Mouse (Mus musculus) limb, embryonic 14.5 days (tissue): ENCODE data around the gene Bmp2k. TPM values are rescaled to one million over a fixed set of nuclear protein-coding genes. Genes with fewer than 3 reads are reported as not detected.

Experiments
- ATAC-seq: fragments of 200-750 bp; cut with Nextera tagmentation; 2 replicates; pipeline ENCODE4 v1.8.0; 2017; ENCODE audit warnings: low read depth, moderate number of reproducible peaks, moderate TSS enrichment; ENCODE audit not compliant: low FRiP score
- DNase-seq: peaks from one replicate; pipeline ENCODE4 v3.0.0-alpha.2; 2015; ENCODE audit warnings: low spot score
- H3K27ac ChIP-seq: fragments of 300-500 bp; sonication (generic); replicated peaks from 2 replicates; pipeline ENCODE4 v1.5.1; 2014; ENCODE audit warnings: low read depth, mild to moderate bottlenecking, low read length, moderate library complexity, mixed read lengths
- H3K27me3 ChIP-seq: fragments of 300-500 bp; sonication (generic); 2 replicates; pipeline ENCODE4 v1.6.1; 2014; ENCODE audit warnings: low read length, mixed read lengths; ENCODE audit not compliant: control insufficient read depth, insufficient read depth
- H3K36me3 ChIP-seq: fragments of 300-500 bp; sonication (generic); 2 replicates; pipeline ENCODE4 v1.6.1; 2014; ENCODE audit warnings: mild to moderate bottlenecking, low read length, moderate library complexity, mixed read lengths; ENCODE audit not compliant: control insufficient read depth, insufficient read depth
- H3K4me1 ChIP-seq: fragments of 300-500 bp; sonication (generic); 2 replicates; pipeline ENCODE4 v1.6.1; 2014; ENCODE audit warnings: antibody characterized with exemption, low read length, mixed read lengths; ENCODE audit not compliant: control insufficient read depth, insufficient read depth
- H3K4me2 ChIP-seq: fragments of 300-500 bp; sonication (generic); replicated peaks from 2 replicates; pipeline ENCODE4 v1.6.1; 2014; ENCODE audit warnings: low read depth, mild to moderate bottlenecking, low read length, moderate library complexity; ENCODE audit not compliant: severe bottlenecking
- H3K4me3 ChIP-seq: fragments of 300-500 bp; sonication (generic); replicated peaks from 2 replicates; pipeline ENCODE4 v1.5.1; 2014; ENCODE audit warnings: low read length
- H3K9ac ChIP-seq: fragments of 300-500 bp; sonication (generic); 2 replicates; pipeline ENCODE4 v1.6.1; 2014; ENCODE audit warnings: mild to moderate bottlenecking, low read depth, low read length, moderate library complexity; ENCODE audit not compliant: severe bottlenecking
- H3K9me3 ChIP-seq: fragments of 300-500 bp; sonication (generic); 2 replicates; pipeline ENCODE4 v1.6.1; 2016; ENCODE audit warnings: low read length; ENCODE audit not compliant: control insufficient read depth
- POLR2A ChIP-seq: fragments of 200-500 bp; IDR thresholded peaks from 2 replicates; pipeline ENCODE4 v1.8.0; 2012; ENCODE audit warnings: inconsistent platforms, mild to moderate bottlenecking, moderate library complexity, borderline replicate concordance; ENCODE audit not compliant: insufficient read depth, insufficient read length; ENCODE audit errors: extremely low read depth
- WGBS: fragments of 180-500 bp; shearing (Covaris S2); extraction: QIAGEN DNeasy Blood & Tissue Kit; methylation state at CpG from one replicate; pipeline ENCODE4 v1.1.7; 2014; 5-methylcytosine and 5-hydroxymethylcytosine counted together
- polyA plus RNA-seq, 2 experiments: library from polyadenylated mRNA; depleted of rRNA in 1 of 2; stranded (reverse) in 1 of 2; unstranded in 1 of 2; fragments of >200 nt; fragmentation: Nextera tagmentation in 1 of 2; extraction: Ambion mirVana in 1 of 2; gene quantifications; 2 replicates each; pipeline versions ENCODE4 v1.2.1 to v1.2.3; 2012 to 2014

Gene Bmp2k
- polyA plus RNA-seq, 2 experiments: 5.1 to 10.1 TPM

DNA sequence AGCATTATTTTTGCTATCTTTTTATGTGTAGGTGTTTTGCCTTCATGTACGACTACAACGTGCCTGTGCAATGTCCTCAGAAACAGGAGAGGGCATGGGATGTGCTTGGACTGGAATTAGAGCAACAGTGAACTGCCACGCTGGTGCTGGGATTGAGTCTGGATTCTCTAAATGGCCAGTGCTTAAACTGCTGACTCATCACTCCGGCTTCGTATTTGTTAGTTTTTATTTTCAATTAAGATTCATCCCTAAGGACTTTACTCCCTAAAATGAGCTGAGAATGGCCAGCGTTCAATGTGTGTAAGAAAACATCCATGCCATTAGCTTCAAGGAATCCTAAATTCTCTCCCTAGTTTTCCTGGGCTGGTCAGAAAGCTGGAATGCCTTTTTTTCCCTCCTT is 129.8 kb downstream of the Bmp2k start:
- no peak overlapping the region for H3K9ac ChIP-seq
- H3K4me1 ChIP-seq: no peaks in the 10 kb centered on the region; the same call in 1 of the 2 replicates
- H3K27me3 ChIP-seq: no peaks in the 10 kb centered on the region; the same call in 1 of the 2 replicates
- no peaks in the 10 kb centered on the region for H3K36me3 ChIP-seq
- ATAC-seq (no peak), DNase-seq (no peak)
- no peak overlapping the region for H3K27ac ChIP-seq
- no peaks in the 10 kb centered on the region for H3K9me3 ChIP-seq
- H3K4me3 ChIP-seq: no peak overlapping the region
- H3K4me2 ChIP-seq: no peak overlapping the region
- TF ChIP-seq POLR2A: no peak
- 82% methylated on average over 6 of the region's 6 CpGs for WGBS

DNA sequence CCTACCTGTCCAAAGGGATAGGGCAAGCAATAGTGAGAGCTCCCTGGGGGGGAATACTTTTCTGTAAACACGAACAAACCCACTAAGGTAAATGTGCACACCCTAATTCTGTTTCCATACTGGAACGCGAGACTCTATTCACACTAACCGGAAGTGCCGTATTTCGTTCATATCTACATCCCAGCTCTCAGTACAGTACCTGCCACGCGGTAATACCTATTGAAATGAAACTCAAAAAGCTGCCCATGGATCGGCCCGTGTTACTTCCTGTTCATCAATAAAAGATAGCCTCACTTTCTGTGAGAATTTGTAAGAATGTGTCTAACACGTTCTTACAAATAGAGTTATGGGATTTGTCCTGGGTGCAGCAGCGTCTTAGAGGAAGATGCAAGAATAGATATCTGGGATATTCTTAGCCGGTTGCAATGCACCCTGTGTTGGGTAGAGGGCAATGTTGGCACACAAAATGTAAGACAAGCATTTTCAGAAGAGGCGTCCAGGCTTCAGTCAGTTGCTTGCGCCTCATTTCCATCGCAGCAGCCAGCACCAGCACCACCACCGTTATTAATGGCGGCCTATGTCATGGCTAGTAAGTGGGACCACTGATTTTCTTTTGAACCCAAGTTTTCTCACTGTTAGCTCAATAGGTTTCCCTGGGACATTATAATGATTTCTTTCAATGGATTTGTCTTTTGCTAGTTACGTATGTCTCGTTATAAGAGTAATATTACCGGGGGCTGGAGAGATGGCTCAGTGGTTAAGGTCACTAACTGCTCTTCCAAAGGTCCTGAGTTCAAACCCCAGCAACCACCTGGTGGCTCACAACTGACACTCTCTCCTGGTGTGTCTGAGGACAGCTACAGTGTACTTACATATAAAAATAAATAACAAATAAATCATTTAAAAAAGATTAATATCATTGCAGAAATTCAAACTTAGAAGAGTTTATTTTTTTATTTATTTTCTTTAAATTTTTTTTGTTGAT is 131.0 kb downstream of the Bmp2k start:
- Histone ChIP-seq H3K9ac (no peak overlapping the region), H3K9me3 (no peaks in the 10 kb centered on the region), H3K4me3 (no peak overlapping the region), H3K27ac (no peak overlapping the region), H3K4me2 (no peak overlapping the region), H3K4me1 (no peaks in the 10 kb centered on the region; the same call in 1 of the 2 replicates), H3K36me3 (no peaks in the 10 kb centered on the region), H3K27me3 (no peaks in the 10 kb centered on the region; the same call in 1 of the 2 replicates)
- no peak for TF ChIP-seq POLR2A
- ATAC-seq (no peak), DNase-seq (peak; percentile 60)
- 48% methylated on average over 21 of the region's 21 CpGs for WGBS

DNA sequence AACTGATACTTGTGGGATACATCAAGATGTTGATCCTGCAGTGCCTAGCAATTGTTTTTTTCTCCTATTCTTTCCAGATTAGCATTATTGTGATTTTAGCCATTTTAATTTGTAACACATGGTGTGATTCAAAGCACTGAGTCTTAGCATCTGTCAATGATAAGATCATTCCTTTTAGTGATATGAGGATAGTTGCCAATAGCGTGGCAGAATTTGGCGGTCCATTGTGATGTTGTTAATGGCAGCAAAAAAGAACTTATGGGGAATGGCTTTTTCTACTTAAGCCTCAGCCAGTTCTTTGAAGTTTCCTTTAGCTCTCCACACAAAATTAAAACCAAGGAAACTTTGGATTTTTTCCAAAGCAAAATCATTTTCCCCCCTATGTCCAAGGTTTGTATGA is 132.1 kb downstream of the Bmp2k start:
- 88% methylated on average over 2 of the region's 2 CpGs for WGBS
- H3K9me3 ChIP-seq: no peaks in the 10 kb centered on the region
- TF ChIP-seq POLR2A: no peak
- H3K4me1 ChIP-seq: no peaks in the 10 kb centered on the region; the same call in 1 of the 2 replicates
- H3K27ac ChIP-seq: no peak overlapping the region
- DNase-seq (peak; percentile 52), ATAC-seq (no peak)
- no peak overlapping the region for H3K4me3 ChIP-seq
- no peaks in the 10 kb centered on the region for H3K27me3 ChIP-seq
- H3K4me2 ChIP-seq: no peak overlapping the region
- H3K9ac ChIP-seq: no peak overlapping the region
- H3K36me3 ChIP-seq: no peaks in the 10 kb centered on the region

DNA sequence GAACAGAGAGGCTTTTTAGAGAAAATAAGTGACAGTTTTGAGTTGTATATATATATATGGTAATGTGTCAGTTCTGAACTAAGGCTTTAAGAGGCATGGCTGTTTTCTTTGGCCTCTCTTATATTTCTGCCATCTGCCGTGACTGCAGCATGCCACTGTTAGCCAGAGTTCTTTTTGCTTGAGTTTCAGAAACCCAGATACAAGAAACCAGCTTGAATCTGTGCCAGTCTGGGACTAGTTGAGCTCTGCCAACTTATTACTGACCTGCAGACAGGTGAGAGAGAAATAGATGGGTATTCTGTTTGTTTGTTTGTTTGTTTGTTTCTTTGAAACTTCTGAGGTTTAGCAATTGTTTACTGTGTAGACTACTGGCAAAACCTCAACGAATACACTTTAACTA is 137.8 kb downstream of the Bmp2k start:
- ATAC-seq: no peak

More for the DNA sequence above, 137.8 kb downstream of the Bmp2k start:
- WGBS: 79% methylated on average over 2 of the region's 2 CpGs
- Histone ChIP-seq H3K9me3 (no peaks in the 10 kb centered on the region), H3K9ac (no peak overlapping the region), H3K4me2 (no peak overlapping the region), H3K4me3 (no peak overlapping the region), H3K27me3 (no peaks in the 10 kb centered on the region), H3K36me3 (no peaks in the 10 kb centered on the region), H3K4me1 (no peaks in the 10 kb centered on the region), H3K27ac (no peak overlapping the region)
- DNase-seq: no peak
- TF ChIP-seq POLR2A: no peak

Other genes starting within 250 kb of the Bmp2k start
- gene Anxa3, start 204.3 kb upstream of the Bmp2k start, polyA plus RNA-seq (2012; rRNA removed): 29.1 and 37.7 TPM in 2 replicates
- gene Anxa3, start 204.3 kb upstream of the Bmp2k start, polyA plus RNA-seq (2014; fragmentation: Nextera tagmentation; extraction: Ambion mirVana): 40.0 and 40.3 TPM in 2 replicates
- gene Paqr3, start 113.9 kb downstream of the Bmp2k start, polyA plus RNA-seq (2012; rRNA removed): 5.0 and 8.7 TPM in 2 replicates
- gene Paqr3, start 113.9 kb downstream of the Bmp2k start, polyA plus RNA-seq (2014; fragmentation: Nextera tagmentation; extraction: Ambion mirVana): 3.9 and 4.6 TPM in 2 replicates